Mouse (Mus musculus) CD8-positive naive resting alpha-beta T cell, adult 57 days (primary cell): ENCODE data around the gene Vmn2r80. TPM values are rescaled to one million over a fixed set of nuclear protein-coding genes. Genes with fewer than 3 reads are reported as not detected.

Source experiments
- total RNA-seq: library from RNA; stranded (reverse); gene quantifications from one replicate; pipeline ENCODE4 v1.2.4, GENCODE M21; 2023

The Vmn2r80 gene
- not detected for total RNA-seq

DNA sequence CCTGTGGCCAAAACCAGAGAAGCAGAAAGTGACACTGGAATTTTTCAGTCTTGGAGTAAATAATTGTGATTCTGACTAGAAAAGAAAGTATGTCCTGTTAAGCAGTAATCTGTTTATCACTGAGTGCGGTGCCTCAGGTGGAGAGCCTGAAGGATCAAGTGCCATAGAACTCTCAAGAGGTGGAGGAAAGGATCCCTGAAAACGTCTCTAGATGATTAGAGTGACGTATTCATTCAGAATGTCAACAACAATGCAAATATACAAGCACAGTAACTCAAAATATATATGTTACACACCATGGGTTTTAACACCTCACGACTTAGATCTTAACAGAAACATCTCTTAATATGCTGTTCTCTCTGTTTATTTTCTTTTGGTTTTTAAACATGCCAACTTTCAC lies at the start of gene Vmn2r80:
Vmn2r80 (plus strand) TSS at position 301 of the 400 bp plus-strand sequence.

Other genes starting within 250 kb of the Vmn2r80 start
- gene Olfr1354, start 235.6 kb upstream of the Vmn2r80 start, total RNA-seq: not detected
- gene Olfr8, start 198.1 kb upstream of the Vmn2r80 start, total RNA-seq: not detected
- gene Olfr1353, start 185.5 kb upstream of the Vmn2r80 start, total RNA-seq: not detected
- gene Olfr1352, start 167.7 kb upstream of the Vmn2r80 start, total RNA-seq: not detected
- gene Olfr1351, start 136.3 kb upstream of the Vmn2r80 start, total RNA-seq: not detected
- not detected for gene Olfr57, start 120.0 kb upstream of the Vmn2r80 start, total RNA-seq
- 18.5 TPM for gene 2610008E11Rik, start 51.2 kb upstream of the Vmn2r80 start, total RNA-seq
- not detected for gene Vmn2r81, start 98.9 kb downstream of the Vmn2r80 start, total RNA-seq
- gene Vmn2r82, start 207.8 kb downstream of the Vmn2r80 start, total RNA-seq: not detected